Mouse (Mus musculus) layer of hippocampus, postnatal 10 days (tissue): ENCODE results near the gene Rpl23. TPM values are rescaled to one million over a fixed set of nuclear protein-coding genes. Genes with fewer than 3 reads are reported as not detected.
A peak's percentile ranks its signal among the peaks of the same experiment; 100 is the strongest.
"Not testable (repeated sequence)": the region's sequence is repeated elsewhere in the genome, so short reads cannot be mapped to it uniquely, and the experiment has no call there.

Source experiments
- DNase-seq, 2 experiments: peaks; one replicate each; pipeline ENCODE4 v3.0.0; 2021; ENCODE audit warnings: low spot score in 2 of 2
- total RNA-seq, 2 experiments: library from RNA; stranded (reverse); gene quantifications; 2 replicates each; pipeline ENCODE4 v1.2.3; 2021

Rpl23 gene
- total RNA-seq, 2 experiments from 2014 or later, result 458 to 501 TPM

DNA sequence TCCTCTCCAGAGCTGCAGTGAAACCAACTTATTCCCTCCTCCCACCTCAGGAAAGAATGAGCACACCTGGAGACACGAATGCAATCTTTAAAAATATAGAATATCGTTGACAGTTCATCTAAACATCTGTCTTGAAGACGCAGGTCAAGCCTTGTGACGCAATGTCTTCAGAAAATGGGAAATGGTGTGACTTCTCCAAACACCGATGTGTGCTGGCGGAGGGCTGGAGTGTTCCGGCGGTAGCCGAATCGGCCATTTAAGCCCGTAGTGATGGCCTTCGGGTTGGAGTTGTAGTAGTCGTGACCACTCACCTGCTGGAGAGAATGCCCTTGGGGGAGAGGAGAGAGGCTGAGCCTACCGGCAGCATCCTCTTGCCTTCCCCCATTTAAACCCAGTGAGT lies 10.8 kb downstream of the Rpl23 start:
- no peak for DNase-seq

DNA sequence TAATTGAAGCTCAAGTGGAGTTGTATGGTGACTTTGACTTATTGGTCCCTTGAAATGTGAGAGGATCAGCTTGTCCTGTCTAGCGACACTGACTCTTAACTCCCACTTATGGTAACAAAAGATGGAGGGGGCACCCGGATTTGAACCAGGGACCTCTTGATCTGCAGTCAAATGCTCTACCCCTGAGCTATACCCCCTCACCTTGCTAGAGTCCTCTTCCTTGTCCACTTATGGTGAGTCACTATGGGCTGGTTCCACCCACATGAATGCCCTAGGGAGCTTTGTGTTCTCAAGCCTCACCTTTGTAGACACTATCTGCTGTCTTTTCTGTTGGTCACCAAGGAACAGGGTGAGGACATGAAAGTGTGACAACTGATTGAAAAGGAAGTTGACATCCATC lies 12.5 kb downstream of the Rpl23 start:
- no peak for DNase-seq

DNA sequence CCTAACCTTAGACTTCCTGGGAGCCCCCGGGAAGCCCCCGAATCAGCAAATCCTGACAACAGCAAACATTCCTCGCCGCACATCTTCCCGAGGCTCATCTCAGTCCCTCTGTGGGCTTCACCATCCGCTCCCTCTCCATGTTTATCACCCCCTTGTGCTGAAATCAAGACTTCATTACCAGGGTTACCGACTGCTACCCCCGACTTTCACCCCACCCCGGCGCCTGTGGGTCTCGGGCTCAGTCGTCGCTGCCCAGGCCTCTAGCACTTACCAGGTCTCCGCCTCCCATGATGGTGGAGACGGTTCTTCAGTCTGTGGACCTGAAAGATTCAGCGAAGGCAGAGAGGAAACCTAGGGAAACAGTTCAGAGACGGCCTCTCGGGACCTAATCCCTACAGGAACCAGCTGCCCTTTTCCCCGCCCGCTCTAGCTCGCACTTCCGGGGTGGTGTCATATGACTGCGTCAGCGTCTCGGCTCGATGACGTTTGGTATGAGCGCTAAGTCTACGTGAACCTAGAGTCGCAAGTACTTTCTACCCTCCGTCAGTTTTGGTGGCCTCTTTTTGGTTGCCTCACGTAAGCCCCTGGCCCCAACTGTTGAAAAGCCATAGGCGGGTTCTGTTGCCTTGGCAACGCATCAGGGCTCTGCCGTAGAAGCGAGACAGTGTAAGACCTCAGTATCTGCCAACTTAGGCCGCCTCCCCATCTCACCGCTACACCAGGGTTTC lies 15.9 kb downstream of the Rpl23 start, which contains the start of gene Cwc25:
Gene Cwc25, minus strand, starts transcription at position 403 of the 728 bp plus-strand sequence.
- peak; percentile 95 to 97 for DNase-seq

DNA sequence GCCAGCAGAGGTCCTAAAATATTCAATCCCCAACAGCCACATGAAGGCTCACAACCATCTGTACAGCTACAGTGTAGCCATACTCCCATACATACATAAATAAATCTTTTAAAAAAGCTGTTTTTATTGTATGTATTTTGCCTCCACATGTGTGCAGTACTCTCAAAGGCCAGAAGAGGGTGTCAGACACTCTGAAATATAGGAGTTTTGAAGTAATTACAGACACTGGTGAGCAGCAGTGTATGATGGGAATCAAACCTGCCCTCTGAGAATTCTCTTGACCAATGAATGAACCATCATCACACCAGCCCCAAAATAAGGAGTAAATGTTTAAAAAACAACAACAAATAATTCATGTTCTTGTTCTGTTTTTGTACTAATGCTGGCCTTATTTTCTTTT lies 20.6 kb downstream of the Rpl23 start:
- DNase-seq, result no peak

DNA sequence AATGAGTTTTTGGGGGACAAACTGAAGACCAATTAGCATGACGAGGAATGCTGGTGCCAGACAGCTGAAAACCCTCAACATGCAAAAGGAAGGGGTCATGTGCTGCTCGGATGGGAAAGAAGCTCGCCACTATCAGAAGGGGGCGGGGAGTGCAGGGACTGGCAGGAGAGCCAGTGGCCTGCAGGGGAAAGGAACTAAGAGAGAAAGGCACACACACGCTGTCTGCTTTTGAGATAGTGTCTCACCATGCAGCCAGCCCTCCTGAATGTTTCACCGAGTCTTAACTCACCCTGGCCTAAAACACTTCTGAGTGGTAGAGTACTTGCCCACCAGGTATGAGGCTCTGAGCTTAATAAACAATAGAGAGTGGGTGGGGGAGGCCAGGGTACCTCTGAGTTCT lies 23.3 kb downstream of the Rpl23 start:
- no peak for DNase-seq

DNA sequence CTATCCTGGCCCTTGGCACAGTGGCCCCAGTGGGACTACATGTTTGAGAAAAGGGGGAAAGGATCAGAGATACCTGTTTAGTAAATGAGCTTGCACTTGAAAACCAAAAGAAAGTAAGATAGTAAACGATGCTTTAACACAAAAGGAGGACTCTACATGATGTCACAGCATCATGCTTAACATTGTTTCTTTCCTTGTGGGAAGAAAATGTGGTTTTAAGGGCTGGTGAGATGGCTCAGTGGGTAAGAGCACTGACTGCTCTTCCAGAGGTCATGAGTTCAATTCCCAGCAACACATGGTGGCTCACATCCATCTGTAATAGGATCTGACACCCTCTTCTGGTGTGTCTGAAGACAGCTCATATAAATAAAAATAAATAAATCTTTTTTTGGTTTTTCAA lies 24.1 kb downstream of the Rpl23 start:
- no peak for DNase-seq

DNA sequence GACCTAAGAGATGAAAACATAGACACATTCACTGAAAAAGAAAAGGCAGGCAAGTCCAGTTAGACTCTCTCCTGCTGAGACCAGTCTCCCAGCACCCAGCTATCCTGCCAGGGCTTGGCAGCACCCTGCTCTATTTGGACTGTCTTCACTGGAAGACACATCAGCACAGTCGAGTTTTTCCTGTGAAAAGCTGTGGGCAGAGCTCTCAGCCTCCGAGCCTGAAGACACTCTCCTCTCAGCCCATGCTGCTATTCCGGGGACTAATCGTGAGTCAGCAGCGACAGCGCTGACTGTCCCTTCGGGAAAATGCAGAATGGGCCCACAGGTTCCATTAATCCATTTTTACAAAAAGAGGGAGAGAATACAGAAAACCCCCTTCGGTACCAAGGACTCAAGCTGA lies 29.0 kb downstream of the Rpl23 start:
- no peak for DNase-seq

DNA sequence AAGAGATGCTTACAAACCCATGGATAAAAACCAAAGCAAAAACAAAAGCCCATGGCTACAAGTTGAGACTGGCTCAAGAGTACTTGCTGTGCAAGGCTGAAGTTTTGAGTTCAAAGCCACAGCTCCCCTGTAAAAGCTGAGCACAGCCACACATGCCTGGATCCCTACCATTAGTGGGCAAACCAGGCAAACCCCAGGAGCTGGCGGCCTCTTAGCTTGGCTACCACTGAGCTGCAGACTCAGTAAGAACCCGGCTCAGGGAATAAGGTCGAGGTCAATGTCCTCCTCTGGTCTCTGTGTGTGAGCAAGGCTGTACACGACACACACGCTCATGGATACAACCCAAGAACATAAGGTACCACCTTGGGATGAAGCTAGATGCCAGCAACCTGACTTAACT lies 33.7 kb downstream of the Rpl23 start:
- no peak for DNase-seq

DNA sequence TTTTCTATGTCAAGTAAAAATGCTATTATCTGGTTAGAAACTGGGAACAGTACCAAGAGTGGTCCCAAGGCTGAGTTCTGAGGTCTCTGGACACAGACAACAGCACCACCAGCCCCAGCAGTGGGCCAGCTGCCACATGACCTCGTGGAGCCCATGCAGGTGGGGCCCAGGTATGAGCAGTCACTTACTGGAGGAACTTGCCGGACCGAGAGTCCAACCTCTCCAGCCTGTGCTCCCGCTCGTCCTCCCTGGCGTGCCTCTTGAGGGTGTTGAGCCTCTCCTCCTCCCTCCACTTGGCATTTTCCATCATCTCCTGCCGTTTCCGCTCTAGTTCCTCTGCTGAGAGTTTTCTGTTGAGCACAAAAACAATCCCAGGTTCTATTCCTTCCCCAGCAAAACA lies 34.5 kb downstream of the Rpl23 start:
- no peak for DNase-seq

DNA sequence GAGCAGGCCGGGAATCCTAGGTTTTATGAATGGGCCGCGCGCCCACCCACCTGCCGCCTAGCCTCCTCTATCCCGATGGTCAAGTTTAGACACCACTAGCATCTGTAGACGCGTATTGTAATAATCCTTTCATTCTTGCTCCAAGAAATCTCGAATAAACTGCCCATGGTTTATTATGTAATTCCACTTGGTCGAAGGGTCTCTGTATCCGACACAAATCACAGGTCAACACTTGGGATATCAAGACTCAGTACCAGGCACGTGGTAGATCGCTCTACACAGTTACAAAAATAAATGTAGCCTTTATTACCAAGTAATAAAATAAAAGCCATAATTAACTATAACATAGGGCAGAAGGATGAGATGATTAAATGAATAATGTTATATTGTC lies 36.9 kb downstream of the Rpl23 start:
- no peak for DNase-seq

DNA sequence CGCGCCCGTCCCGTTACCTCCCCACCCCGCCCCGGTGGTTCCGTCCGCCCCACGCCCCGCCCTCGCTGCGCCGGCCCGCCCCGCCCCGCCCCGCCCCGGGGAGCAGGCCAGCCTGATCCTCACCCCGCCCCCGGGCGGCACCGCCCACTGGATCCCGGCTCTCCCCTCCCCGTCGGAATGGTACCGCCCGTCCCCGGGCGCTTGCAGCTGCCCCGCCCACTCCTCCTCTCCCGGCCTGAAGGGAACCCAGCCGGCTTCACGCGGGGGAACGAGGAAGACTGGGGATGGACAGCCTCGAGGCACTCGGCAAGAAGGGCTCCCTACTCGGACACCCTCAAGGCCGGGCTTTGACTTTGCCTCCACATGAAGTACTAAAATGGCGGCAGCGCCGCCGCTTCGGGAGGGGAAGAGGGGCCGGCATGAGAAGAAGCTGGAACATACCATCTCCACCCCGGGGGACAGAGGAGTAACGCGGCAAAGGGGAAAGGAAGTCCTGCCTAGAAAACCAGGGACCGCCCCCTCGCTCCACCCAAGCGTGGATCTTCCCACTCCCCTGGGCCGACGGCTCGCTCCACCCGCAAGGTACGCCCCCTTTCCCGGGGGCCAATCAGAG lies 37.4 kb downstream of the Rpl23 start:
- peak; percentile 98 for DNase-seq

DNA sequence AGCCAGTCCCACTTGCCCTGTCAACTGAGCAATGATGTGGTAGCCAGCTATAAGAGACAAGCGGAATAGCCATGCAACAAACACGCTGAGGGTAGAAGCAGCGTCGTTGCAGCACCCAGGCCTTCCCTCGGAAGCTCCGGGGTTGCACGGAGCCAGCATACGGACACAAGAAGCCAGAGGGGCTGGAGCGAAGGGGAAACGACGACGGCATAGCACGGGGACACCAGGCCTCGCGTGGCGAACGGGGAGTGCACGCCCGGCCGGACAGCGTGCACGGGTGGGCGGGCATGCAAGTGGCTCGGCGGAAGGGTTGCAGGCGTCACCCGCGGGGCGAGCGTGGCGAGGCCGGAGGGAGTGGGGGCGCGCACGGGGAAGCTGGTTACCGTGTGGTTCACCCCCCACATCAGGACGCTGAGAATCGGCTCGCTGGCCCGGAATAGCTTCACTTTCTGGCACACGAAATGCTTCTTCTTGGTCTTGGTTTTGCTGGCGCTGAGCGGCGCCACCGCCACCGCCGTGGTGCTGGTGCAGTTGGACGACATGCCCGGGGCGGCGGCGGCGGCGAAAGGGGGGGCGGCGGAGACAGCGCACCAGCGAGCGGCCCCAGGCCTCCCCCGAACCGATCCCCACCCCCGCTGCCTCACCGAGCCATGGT lies 38.0 kb downstream of the Rpl23 start, which contains the start of gene Pip4k2b:
Gene Pip4k2b, minus strand, starts transcription at position 642 of the 655 bp plus-strand sequence.
- no peak for DNase-seq

DNA sequence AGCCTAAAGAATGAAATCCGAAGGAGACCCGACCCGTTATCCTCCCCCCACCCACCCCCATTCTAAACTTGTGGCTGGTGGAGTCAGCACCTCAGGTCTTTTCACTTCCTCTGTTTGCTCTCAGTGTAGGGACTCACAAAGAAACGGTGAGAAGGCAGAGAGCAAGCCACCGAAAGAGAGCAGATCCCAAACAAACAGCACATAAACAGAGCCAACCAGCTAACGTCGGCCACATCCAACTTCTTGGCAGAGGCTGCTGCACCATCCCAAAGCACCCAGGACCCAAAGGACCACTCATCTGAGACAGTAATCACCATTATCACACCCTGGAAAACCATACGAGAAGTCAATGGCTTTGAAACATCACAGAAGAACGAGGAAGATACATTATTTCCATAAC lies 38.8 kb downstream of the Rpl23 start:
- no peak for DNase-seq

DNA sequence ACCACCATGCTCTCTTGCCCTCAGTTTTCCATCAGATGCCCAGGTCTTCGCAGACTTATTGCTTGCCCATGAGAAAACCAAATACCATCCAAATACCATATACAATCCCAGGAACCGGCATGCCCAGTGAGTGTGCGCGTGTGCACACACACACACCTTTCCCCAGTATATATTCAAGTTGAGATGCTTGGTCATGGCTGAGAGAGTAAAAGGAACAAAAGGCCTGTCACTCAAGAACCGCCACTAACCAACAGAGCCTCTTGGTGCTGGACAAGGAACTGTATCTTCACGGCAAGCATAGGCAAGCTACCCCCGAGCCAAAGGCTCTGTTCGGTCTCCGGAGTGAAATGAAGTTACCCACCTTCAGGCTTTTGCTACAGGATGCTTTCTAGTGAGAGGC lies 39.6 kb downstream of the Rpl23 start:
- DNase-seq, result no peak

DNA sequence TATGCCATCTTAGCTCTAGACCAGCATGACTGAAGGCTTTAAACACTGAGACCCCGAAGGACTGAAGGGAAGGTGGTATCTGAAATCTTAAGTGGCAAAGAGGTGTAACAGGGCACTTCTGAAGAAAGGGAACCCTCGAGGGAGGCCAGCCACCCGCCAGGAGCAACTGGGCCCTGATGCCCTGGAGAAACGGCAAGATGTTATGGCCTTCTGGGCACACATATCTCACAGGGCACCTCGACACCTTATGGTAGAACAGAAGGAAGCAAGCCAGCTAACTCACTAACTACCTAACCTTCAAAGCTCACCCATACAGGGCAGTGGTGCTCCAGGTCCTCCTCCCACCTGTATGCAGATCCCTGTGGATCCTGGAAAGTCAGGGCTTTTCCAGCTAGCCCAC lies 40.1 kb downstream of the Rpl23 start:
- no peak for DNase-seq

DNA sequence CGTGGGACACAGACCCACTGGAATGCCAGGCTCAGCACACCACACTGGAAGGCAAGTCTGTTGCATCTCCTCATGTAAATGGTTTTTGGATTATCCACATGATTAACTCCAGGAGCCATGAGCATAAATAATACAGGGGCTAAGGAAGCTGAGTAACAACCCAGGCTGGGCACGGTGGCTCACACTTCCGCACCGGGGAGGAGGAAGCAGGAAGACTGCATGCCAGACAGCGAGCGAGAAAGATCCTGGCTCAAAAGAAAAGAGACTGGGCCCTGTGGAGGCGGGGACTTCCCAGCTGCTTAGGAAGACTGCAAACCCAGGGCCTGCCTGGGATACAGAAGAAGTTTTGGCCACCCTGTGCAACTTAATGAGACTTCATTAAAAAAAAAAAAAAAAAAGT lies 42.0 kb downstream of the Rpl23 start:
- DNase-seq, result peak in 1 of 2 experiments; percentile 41

DNA sequence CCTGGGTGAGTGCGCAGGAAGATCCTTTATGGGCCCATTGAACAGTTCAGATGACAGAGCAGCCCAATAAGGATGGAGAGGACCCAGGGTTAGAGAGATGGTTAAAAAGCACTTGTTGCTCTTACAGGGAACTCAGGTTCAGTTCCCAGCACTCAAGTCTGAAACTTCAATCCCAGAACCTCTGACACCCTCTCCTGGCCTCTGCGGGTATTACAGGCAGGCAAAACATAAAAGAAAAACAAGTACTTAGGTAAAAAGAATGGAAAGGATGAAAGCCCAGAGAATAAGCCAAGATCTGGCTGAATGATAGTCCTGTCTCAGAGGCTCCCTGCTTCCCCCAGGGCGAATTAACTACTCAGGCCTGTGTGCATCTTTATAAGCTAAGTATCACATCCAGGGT lies 43.1 kb downstream of the Rpl23 start:
- no peak for DNase-seq

DNA sequence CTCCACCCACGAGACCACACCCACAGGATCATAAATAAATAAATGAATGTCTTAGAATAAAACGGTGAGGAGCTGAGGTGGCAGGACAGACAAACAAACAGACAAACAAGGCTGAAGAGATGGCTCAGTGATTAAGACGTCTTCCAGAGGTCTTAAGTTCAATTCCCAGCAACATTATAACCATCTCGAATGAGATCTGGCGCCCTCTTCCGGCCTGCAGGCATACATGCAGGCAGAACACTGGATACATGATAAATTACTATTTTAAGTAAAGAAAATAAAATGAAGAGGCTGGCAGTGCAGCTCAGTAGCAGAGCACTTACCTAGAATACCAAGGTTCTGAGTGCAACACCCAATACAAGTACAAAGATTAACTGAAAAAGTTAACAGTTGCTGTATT lies 43.5 kb downstream of the Rpl23 start:
- DNase-seq, result no peak

DNA sequence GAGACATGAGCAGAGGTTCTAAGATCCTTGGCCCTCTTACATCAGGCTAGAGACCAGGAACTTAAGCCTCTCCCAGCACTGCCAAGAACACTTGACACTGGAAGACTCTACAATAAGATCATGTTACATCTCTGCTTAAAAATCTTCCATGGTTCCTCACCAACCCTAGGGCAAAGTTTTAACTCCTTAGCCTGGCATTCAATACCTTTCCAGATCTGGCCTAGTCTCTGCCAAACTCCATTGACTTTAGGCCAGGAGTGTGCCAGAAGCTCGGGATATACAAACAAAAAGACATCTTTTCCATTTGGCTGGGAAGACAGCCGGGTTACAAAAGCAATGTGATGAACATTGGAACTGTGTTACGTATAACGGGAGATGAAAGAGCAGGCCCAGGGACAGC lies 44.6 kb downstream of the Rpl23 start:
- DNase-seq, result no peak

DNA sequence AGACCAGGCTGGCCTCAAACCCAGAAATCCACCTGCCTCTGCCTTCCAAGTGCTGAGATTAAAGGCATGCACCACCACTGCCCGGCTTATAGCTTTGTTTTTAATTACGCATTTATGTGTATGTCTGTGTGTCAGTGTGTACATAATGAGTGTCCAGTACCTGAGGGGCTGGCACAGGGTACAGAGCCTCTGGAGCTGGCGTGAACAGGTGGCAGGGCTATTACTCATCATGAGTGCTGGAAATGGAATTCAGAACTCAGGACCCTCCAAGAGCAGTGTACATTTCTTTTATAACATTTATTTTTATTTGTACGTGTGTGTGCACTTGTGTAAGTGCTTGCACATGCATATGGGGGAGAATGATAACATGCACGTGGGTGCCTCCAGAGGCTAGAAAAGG lies 45.6 kb downstream of the Rpl23 start:
- DNase-seq, result no peak

DNA sequence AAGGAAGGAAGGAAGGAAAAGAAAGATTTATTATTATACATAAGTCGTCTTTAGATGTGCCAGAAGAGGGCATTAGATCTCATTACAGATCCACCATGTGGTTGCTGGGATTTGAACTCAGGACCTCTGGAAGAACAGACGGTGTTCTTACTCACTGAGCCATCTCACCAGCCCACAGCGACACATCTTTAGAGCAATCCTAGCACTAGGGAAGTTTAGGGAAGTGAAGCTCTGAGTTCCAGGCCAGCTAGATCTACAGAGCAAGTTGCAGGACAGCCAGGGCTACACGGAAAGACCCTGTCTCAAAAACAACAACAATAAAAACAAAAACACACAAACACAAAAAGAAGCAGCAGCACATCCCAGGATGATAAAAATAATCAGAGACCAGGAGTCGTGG lies 47.4 kb downstream of the Rpl23 start:
- DNase-seq, result not testable (repeated sequence)

DNA sequence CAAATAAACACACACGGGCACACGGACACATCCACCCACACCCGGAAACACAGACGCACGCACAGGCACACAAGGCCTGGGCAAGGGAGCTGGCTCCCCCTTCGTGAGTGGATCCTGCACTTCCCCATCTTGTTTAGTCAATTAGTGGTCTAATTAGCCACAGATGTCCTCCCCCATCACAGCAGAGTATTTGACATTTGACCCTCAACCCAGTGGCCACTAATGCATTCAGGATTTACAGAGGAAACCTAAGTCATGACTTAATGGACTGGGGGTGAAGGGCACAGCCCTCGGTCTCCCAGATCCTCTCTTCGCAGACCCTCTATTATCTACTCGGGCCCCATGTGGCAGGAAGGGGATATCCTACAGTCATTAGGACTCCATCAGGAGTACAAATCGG lies 48.5 kb downstream of the Rpl23 start:
- DNase-seq, result no peak

DNA sequence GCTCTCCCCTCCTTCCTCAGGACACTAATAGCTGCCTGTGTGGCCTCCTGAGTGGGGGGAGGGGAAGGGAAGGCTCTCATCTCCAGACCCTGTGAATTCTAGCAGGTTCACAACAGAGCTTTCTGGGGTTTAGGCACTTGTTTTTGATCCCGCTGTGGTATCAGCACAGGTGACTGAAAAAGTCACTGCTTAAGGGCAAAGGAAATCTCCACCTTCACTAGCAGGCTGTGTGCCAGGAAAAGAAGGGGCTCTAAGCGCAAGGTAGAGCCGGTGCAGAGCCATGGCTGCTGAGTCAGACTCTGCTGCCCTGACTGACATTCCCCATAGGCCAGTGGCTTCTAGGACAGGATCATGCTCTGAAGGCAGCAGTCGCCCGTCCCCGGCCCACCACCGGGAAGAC lies 53.5 kb downstream of the Rpl23 start:
- no peak for DNase-seq
